Mouse (Mus musculus) limb, embryonic 13.5 days (tissue): ENCODE data around the gene Svep1. TPM values are rescaled to one million over a fixed set of nuclear protein-coding genes. Genes with fewer than 3 reads are reported as not detected.

Experiments
- ATAC-seq: fragments of 200-750 bp; cut with Nextera tagmentation; 2 replicates; pipeline ENCODE4 v1.8.0; 2017; ENCODE audit warnings: low read depth, moderate number of reproducible peaks, moderate TSS enrichment; ENCODE audit not compliant: low FRiP score
- H3K27ac ChIP-seq: fragments of 300-500 bp; sonication (generic); 2 replicates; pipeline ENCODE4 v1.5.1; 2015; ENCODE audit warnings: inconsistent platforms, mild to moderate bottlenecking, moderate library complexity
- H3K27me3 ChIP-seq: fragments of 300-500 bp; sonication (generic); 2 replicates; pipeline ENCODE4 v1.6.1; 2015; ENCODE audit warnings: mild to moderate bottlenecking, inconsistent platforms
- H3K36me3 ChIP-seq: fragments of 300-500 bp; sonication (generic); 2 replicates; pipeline ENCODE4 v1.6.1; 2015; ENCODE audit warnings: inconsistent platforms, mild to moderate bottlenecking, moderate library complexity
- H3K4me1 ChIP-seq: fragments of 300-500 bp; sonication (generic); 2 replicates; pipeline ENCODE4 v1.6.1; 2015; ENCODE audit warnings: inconsistent platforms
- H3K4me2 ChIP-seq: fragments of 300-500 bp; sonication (generic); replicated peaks from 2 replicates; pipeline ENCODE4 v1.6.1; 2015; ENCODE audit warnings: inconsistent platforms, mild to moderate bottlenecking, moderate library complexity
- H3K4me3 ChIP-seq: fragments of 300-500 bp; sonication (generic); 2 replicates; pipeline ENCODE4 v1.5.1; 2015; ENCODE audit warnings: moderate library complexity, mild to moderate bottlenecking, inconsistent platforms
- H3K9ac ChIP-seq: fragments of 300-500 bp; sonication (generic); 2 replicates; pipeline ENCODE4 v1.6.1; 2015; ENCODE audit warnings: mild to moderate bottlenecking, inconsistent platforms
- H3K9me3 ChIP-seq: fragments of 300-500 bp; sonication (generic); 2 replicates; pipeline ENCODE4 v1.6.1; 2016; ENCODE audit warnings: inconsistent platforms
- WGBS: fragments of 180-500 bp; shearing (Covaris S2); methylation state at CpG from one replicate; pipeline ENCODE4 v1.1.7; 2015; 5-methylcytosine and 5-hydroxymethylcytosine counted together
- polyA plus RNA-seq: library from polyadenylated mRNA; unstranded; fragments of >200 nt; fragmentation: Nextera tagmentation; extraction: Ambion mirVana; gene quantifications from 2 replicates; pipeline ENCODE4 v1.2.1, GENCODE M21; 2015

Svep1 gene
- polyA plus RNA-seq, 1 experiment from 2014 or later, result 6.1 TPM

DNA sequence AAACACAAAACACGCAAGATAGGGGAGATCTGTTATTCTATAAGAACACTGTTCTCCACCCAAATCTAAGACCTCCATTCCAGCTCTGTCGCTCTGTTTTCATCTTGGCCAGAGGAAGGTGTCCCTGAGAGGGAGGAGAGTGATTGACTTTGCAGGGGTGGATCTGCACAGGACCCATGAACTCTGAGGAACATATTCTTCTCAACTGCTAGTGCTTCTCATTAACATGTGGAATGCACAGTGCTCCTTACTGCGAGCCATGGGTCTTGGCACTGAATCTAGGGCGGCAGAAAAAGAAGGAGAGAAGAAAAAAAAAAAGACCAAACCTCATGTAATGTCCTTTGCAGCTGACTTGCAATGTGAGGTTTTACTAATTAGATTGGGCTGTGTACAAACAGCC is 9.4 kb downstream of the Svep1 start:
- H3K9ac ChIP-seq, result no peak overlapping the region
- no peak for ATAC-seq
- no peaks in the 10 kb centered on the region for H3K27me3 ChIP-seq
- peaks cover 7% of the 10 kb centered on the region for H3K36me3 ChIP-seq
- H3K4me3 ChIP-seq, result no peak overlapping the region
- H3K4me1 ChIP-seq, result peaks cover 4% of the 10 kb centered on the region; the same call in 1 of the 2 replicates
- H3K4me2 ChIP-seq, result no peak overlapping the region
- 70% methylated on average over 4 of the region's 4 CpGs for WGBS
- H3K9me3 ChIP-seq, result peaks cover 8% of the 10 kb centered on the region; the same call in 1 of the 2 replicates
- H3K27ac ChIP-seq, result no peak overlapping the region

DNA sequence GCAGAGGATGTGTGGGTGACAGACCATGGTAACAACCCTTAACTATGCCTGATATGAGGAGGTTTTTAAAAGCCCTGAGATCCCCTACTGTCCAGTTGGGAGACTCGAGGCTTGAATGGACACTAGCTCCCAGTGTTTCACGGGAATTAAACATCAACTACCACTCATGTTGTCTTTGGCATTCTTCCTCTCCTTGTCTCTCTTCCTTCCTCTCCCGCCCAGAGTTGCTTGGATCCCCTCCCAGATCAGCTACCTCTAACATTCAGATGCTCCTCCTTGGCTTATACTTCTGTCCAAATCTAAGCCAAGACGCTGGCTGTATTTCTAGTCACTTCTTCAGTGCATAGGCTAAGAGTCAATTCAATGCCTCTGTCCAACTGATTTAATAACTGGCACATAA is 9.9 kb downstream of the Svep1 start:
- H3K9ac ChIP-seq, result no peak overlapping the region
- H3K27me3 ChIP-seq, result no peaks in the 10 kb centered on the region
- H3K9me3 ChIP-seq, result peaks cover 8% of the 10 kb centered on the region; the same call in 1 of the 2 replicates
- H3K27ac ChIP-seq, result no peak overlapping the region
- WGBS, result 73% methylated on average over 4 of the region's 4 CpGs
- no peak for ATAC-seq
- H3K4me3 ChIP-seq, result no peak overlapping the region
- peaks cover 4% of the 10 kb centered on the region; the same call in 1 of the 2 replicates for H3K4me1 ChIP-seq
- H3K4me2 ChIP-seq, result no peak overlapping the region
- H3K36me3 ChIP-seq, result peaks cover 7% of the 10 kb centered on the region

DNA sequence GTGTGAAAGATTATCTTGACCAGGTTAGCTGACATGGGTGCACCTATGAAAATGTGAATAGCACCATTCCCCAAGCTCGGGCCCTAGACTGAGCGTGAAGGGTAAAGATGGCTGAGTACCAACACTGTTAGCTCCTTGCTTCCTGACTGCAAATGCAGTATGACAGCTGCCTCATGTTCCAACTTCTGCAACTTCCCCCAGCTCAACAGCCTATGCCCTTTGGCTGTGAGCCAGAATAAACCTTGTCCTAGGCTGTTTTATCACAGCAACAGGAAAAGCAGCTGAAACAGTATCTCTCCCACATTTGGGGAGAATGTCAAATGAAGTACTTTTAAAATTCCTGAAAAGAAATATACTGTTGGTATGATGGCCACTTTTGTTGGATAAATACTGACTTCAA is 10.7 kb downstream of the Svep1 start:
- Histone ChIP-seq H3K36me3 (peaks cover 7% of the 10 kb centered on the region), H3K9me3 (peaks cover 8% of the 10 kb centered on the region; the same call in 1 of the 2 replicates), H3K9ac (no peak overlapping the region), H3K4me3 (no peak overlapping the region), H3K4me2 (no peak overlapping the region), H3K4me1 (peaks cover 4% of the 10 kb centered on the region; the same call in 1 of the 2 replicates), H3K27ac (no peak overlapping the region), H3K27me3 (no peaks in the 10 kb centered on the region)
- WGBS, result 98% methylated on average over 2 of the region's 2 CpGs
- ATAC-seq, result no peak

DNA sequence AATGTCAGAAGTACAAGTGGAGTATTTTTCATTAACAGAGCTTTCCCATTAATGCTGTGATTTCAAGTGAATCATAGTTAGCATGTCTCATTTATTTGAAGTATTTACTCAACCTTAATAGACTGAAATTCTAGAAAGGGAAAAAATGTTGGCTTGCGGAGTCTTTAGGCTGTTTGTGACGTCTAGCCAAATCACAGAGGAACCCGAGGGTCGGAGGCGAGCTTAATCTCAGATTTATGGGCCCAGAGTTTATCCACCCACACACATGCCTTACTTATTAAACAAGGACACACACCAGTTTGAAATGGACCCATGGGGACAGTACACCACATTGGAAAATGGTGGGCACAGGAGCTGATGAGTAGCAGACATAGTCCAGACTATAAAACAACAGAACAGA is 17.4 kb downstream of the Svep1 start:
- Histone ChIP-seq H3K9me3 (no peaks in the 10 kb centered on the region), H3K4me2 (no peak overlapping the region), H3K36me3 (no peaks in the 10 kb centered on the region), H3K27me3 (no peaks in the 10 kb centered on the region), H3K9ac (no peak overlapping the region), H3K4me3 (no peak overlapping the region), H3K27ac (no peak overlapping the region), H3K4me1 (no peaks in the 10 kb centered on the region)
- 27% methylated on average over 5 of the region's 5 CpGs for WGBS
- no peak for ATAC-seq

DNA sequence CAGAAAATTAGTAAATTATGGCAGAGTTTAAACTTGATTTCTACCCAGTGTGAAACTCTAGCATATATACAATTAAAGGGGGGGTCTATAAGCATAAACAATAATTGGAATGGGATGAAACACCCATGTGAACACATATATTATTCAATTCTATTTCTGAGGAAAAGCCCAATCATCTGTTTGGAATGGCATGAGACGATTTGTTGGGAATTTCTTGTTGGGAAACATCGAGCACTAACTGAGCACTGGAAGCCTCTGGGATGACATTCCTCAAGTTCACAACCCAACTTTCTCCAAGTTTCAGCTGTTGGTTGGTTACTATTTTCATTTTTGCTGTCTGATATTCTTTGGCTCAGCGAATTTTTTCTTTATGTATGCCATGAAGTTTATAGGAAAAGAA is 21.3 kb downstream of the Svep1 start:
- H3K4me3 ChIP-seq, result no peak overlapping the region
- H3K36me3 ChIP-seq, result no peaks in the 10 kb centered on the region
- H3K27ac ChIP-seq, result no peak overlapping the region
- no peak for ATAC-seq
- WGBS, result 80% methylated on average over 3 of the region's 3 CpGs
- no peaks in the 10 kb centered on the region for H3K9me3 ChIP-seq
- H3K27me3 ChIP-seq, result no peaks in the 10 kb centered on the region
- H3K4me1 ChIP-seq, result no peaks in the 10 kb centered on the region
- no peak overlapping the region for H3K4me2 ChIP-seq
- H3K9ac ChIP-seq, result no peak overlapping the region

DNA sequence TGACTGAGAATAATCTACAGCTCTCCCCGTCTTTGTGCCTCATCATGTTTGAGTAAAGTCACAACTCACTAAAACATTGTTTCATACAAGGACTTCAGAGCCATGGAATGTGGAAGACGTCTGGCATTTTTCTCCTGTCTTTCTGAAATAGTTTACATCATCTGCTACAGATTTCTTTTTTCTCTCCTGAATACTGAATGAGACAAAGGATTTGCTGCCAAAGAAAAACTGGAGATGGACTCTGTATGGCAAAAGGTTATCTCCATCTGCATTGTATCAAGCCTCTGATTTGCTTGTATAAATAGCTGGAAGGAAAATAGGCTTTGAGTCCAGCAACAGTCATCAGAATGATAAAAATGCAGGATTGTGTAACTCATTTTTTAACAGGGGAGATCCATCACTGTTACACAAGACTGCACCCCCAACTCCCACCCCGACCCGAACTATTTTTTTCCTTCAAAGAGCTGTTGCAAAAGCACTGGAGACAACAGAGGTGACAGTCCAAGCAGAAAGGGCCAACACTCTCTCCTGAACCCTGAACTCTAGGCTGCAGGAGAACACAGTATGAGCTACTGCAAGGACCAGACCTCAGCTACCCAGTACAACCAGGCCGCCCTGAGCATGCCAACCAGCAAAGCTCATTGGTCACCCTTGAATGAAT is 21.8 kb downstream of the Svep1 start:
- no peaks in the 10 kb centered on the region for H3K9me3 ChIP-seq
- H3K27ac ChIP-seq, result no peak overlapping the region
- no peaks in the 10 kb centered on the region for H3K27me3 ChIP-seq
- no peak overlapping the region for H3K4me2 ChIP-seq
- H3K36me3 ChIP-seq, result no peaks in the 10 kb centered on the region
- H3K4me1 ChIP-seq, result no peaks in the 10 kb centered on the region
- no peak overlapping the region for H3K9ac ChIP-seq
- WGBS, result 76% methylated on average over 5 of the region's 5 CpGs
- H3K4me3 ChIP-seq, result no peak overlapping the region
- no peak for ATAC-seq

DNA sequence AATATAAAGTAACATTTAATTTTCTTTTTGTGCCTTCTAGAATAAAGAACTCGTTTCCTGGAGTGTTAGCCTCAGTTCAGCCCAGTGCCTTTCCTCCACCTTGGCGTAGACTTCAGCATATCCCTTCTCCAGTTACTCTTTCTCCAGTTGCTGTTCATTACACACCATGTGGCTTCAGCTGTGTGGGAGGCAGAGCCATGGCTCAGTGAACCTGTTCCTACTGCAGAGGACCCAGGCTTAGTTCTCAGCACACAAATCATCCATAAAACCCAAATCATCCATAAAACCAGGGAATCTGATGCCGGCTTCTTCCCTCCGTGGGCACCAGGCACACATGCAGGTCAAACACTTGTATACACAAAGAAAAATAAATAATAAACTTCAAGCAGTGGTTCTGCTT is 22.8 kb downstream of the Svep1 start:
- Histone ChIP-seq H3K4me3 (no peak overlapping the region), H3K4me1 (0 out of 2 replicates have a peak, but pooled peaks cover 7% of the 10 kb centered on the region), H3K4me2 (no peak overlapping the region), H3K36me3 (no peaks in the 10 kb centered on the region), H3K9me3 (no peaks in the 10 kb centered on the region), H3K27me3 (no peaks in the 10 kb centered on the region), H3K27ac (no peak overlapping the region), H3K9ac (no peak overlapping the region)
- WGBS, result 77% methylated on average over 4 of the region's 4 CpGs
- no peak for ATAC-seq

DNA sequence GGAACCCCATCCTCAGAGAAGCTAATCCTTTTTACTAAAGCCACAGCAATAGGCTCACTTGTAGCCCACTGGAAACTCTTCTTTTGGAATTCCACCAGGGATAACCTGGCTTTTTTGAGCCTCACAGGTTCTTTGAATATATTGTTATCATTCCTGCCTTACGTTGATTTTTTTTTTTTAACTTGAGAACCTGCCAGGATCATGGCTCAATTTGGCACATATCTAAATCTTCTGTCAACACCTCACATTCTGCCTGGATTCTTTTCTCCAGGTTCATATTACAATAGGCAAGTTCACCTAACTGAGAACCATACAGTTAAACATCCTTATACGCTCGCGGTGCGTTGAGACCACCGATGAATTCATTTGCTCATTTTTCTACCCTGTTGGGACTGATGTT is 28.2 kb downstream of the Svep1 start:
- H3K4me3 ChIP-seq, result no peak overlapping the region
- no peaks in the 10 kb centered on the region for H3K27me3 ChIP-seq
- H3K4me1 ChIP-seq, result peaks cover 17% of the 10 kb centered on the region; the same call in 1 of the 2 replicates
- H3K27ac ChIP-seq, result no peak overlapping the region
- 74% methylated on average over 6 of the region's 6 CpGs for WGBS
- ATAC-seq, result no peak
- H3K9ac ChIP-seq, result no peak overlapping the region
- H3K36me3 ChIP-seq, result no peaks in the 10 kb centered on the region
- no peak overlapping the region for H3K4me2 ChIP-seq
- no peaks in the 10 kb centered on the region for H3K9me3 ChIP-seq

DNA sequence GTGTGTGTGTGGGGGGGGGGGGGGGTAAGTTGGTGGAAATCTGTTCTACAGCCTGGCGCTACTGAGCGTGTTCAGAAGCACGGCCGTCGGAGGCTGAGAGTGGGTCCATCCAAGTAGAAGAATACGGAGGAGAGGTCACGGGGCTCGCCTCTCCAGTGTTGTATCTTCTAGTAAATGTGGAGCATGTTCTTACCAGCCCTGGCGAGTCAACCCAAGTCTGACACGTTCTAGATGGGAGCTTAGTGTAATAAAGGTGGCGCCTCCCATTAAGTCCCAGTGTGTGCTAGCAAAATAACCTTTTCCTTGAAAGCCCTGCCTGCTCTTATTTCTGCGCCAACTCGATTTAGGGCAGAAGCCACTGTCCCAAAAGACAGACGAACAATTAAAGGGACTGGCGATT is 29.4 kb downstream of the Svep1 start:
- H3K36me3 ChIP-seq, result no peaks in the 10 kb centered on the region
- no peak overlapping the region for H3K4me2 ChIP-seq
- ATAC-seq, result no peak
- H3K4me3 ChIP-seq, result no peak overlapping the region
- WGBS, result 85% methylated on average over 15 of the region's 15 CpGs
- no peaks in the 10 kb centered on the region for H3K9me3 ChIP-seq
- peaks cover 17% of the 10 kb centered on the region; the same call in 1 of the 2 replicates for H3K4me1 ChIP-seq
- no peak overlapping the region for H3K9ac ChIP-seq
- H3K27me3 ChIP-seq, result no peaks in the 10 kb centered on the region
- no peak overlapping the region for H3K27ac ChIP-seq

DNA sequence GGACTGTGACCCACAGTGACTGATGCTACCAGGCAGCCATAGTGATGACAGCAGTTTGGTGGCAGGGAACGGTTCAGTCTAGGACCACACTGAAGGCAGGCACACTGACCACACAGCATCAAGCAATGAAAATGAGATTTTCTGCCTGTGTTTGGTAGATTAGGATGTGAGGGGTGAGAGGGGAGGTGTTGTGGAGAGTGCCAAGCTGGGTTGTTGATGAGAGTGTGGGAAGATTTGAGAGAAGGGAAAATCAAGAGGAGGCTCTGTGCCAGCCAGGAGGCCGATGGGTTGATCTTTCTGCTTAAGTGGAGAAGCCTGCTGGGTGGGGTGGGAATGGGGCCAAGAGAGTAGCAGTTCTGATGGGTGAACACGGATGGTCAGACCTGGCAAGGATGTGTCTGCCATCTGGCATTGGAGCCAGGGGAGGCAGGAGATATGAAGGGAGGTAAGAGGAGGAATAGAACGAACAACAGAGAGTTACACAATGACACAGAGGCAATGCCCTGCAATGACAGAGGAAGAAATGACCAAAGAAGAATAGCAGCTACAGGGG is 32.1 kb downstream of the Svep1 start:
- H3K36me3 ChIP-seq, result no peaks in the 10 kb centered on the region
- H3K4me2 ChIP-seq, result no peak overlapping the region
- peaks cover 35% of the 10 kb centered on the region for H3K4me1 ChIP-seq
- no peaks in the 10 kb centered on the region for H3K9me3 ChIP-seq
- no peaks in the 10 kb centered on the region for H3K27me3 ChIP-seq
- H3K9ac ChIP-seq, result no peak overlapping the region
- H3K27ac ChIP-seq, result no peak overlapping the region
- 81% methylated on average over 4 of the region's 4 CpGs for WGBS
- H3K4me3 ChIP-seq, result no peak overlapping the region
- ATAC-seq, result no peak

DNA sequence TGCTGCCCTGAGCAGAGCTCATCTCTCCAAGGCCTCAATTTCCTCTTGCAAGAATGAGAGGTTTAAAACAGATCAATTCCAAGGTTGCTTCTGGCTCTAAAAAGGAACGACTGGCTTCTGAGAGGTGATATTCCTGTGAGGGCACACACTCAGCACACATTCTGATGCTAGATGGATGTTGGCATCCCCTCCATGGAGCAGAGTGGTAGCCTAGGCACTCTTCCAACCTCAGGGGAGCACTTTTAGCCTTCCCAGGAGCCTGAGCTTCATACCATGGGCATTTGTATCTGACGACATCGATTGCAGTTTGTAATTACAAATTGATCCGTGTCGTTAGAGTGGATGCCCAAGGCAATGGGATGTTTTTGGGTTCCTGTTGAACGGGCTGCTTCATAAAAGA is 33.3 kb downstream of the Svep1 start:
- no peak overlapping the region for H3K27ac ChIP-seq
- H3K9me3 ChIP-seq, result no peaks in the 10 kb centered on the region
- H3K4me3 ChIP-seq, result no peak overlapping the region
- H3K36me3 ChIP-seq, result no peaks in the 10 kb centered on the region
- H3K9ac ChIP-seq, result no peak overlapping the region
- H3K4me1 ChIP-seq, result peaks cover 39% of the 10 kb centered on the region
- ATAC-seq, result no peak
- WGBS, result 66% methylated on average over 6 of the region's 6 CpGs
- H3K4me2 ChIP-seq, result no peak overlapping the region
- H3K27me3 ChIP-seq, result no peaks in the 10 kb centered on the region

DNA sequence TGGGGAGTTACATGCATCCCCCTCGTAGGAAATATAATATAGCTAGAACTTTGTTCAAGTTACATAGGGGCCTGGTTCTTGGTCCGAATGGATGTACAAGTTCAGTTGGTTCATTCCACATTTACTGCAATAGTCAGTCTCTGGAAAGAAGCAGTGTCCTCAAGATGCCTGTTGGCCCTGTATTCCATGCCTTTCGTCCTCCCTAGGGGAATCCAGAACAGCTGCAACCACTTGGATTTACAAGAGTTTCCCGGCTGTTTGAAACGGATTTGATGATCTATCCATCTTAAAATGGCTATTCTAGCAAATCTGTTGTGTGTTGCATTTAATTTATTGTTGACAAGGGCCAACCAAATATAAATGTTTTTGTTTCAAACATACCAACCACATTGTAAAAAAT is 36.2 kb downstream of the Svep1 start:
- H3K36me3 ChIP-seq, result no peaks in the 10 kb centered on the region
- H3K9ac ChIP-seq, result no peak overlapping the region
- H3K27ac ChIP-seq, result peak overlapping the region; percentile 44; the same call in 1 of the 2 replicates
- H3K9me3 ChIP-seq, result no peaks in the 10 kb centered on the region
- H3K4me3 ChIP-seq, result no peak overlapping the region
- WGBS, result 12% methylated on average over 5 of the region's 5 CpGs
- H3K4me2 ChIP-seq, result no peak overlapping the region; the same call in 1 of the 2 replicates
- ATAC-seq, result peak; percentile 43; the same call in 1 of the 2 replicates
- H3K4me1 ChIP-seq, result peaks cover 33% of the 10 kb centered on the region
- H3K27me3 ChIP-seq, result no peaks in the 10 kb centered on the region

DNA sequence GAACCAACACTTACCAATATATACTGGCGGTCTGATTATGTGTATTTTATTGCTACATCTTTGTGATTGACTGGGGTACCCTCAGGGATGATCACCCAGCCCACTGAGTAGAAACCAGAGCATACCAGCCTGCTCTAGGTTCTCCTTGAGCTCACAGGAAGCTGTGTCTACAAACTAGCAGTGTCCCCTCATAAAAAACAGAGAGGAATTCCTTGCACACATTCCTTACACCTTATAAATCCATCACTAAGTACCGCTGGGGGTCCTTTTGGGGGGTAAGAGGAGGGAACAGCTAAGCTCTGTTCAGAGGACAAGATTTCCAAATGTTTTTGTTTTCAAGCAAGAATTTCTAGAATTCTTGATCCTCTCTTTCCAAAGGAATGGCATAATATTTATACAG is 36.7 kb downstream of the Svep1 start:
- Histone ChIP-seq H3K4me3 (no peak overlapping the region), H3K36me3 (no peaks in the 10 kb centered on the region), H3K9ac (no peak overlapping the region), H3K27me3 (no peaks in the 10 kb centered on the region), H3K4me2 (no peak overlapping the region; the same call in 1 of the 2 replicates), H3K27ac (peak overlapping the region; percentile 75), H3K9me3 (no peaks in the 10 kb centered on the region), H3K4me1 (peaks cover 33% of the 10 kb centered on the region)
- peak; percentile 89 for ATAC-seq
- WGBS, result 15% methylated on average over 2 of the region's 2 CpGs
